Mouse (Mus musculus) limb, embryonic 13.5 days (tissue): ENCODE measurements around the gene Yrdc. TPM values are rescaled to one million over a fixed set of nuclear protein-coding genes. Genes with fewer than 3 reads are reported as not detected.

ENCODE experiments used
- ATAC-seq: fragments of 200-750 bp; cut with Nextera tagmentation; 2 replicates; pipeline ENCODE4 v1.8.0; 2017; ENCODE audit warnings: low read depth, moderate number of reproducible peaks, moderate TSS enrichment; ENCODE audit not compliant: low FRiP score
- H3K27ac ChIP-seq: fragments of 300-500 bp; sonication (generic); 2 replicates; pipeline ENCODE4 v1.5.1; 2015; ENCODE audit warnings: inconsistent platforms, mild to moderate bottlenecking, moderate library complexity
- H3K27me3 ChIP-seq: fragments of 300-500 bp; sonication (generic); 2 replicates; pipeline ENCODE4 v1.6.1; 2015; ENCODE audit warnings: mild to moderate bottlenecking, inconsistent platforms
- H3K36me3 ChIP-seq: fragments of 300-500 bp; sonication (generic); 2 replicates; pipeline ENCODE4 v1.6.1; 2015; ENCODE audit warnings: inconsistent platforms, mild to moderate bottlenecking, moderate library complexity
- H3K4me1 ChIP-seq: fragments of 300-500 bp; sonication (generic); 2 replicates; pipeline ENCODE4 v1.6.1; 2015; ENCODE audit warnings: inconsistent platforms
- H3K4me2 ChIP-seq: fragments of 300-500 bp; sonication (generic); replicated peaks from 2 replicates; pipeline ENCODE4 v1.6.1; 2015; ENCODE audit warnings: inconsistent platforms, mild to moderate bottlenecking, moderate library complexity
- H3K4me3 ChIP-seq: fragments of 300-500 bp; sonication (generic); 2 replicates; pipeline ENCODE4 v1.5.1; 2015; ENCODE audit warnings: moderate library complexity, mild to moderate bottlenecking, inconsistent platforms
- H3K9ac ChIP-seq: fragments of 300-500 bp; sonication (generic); 2 replicates; pipeline ENCODE4 v1.6.1; 2015; ENCODE audit warnings: mild to moderate bottlenecking, inconsistent platforms
- H3K9me3 ChIP-seq: fragments of 300-500 bp; sonication (generic); 2 replicates; pipeline ENCODE4 v1.6.1; 2016; ENCODE audit warnings: inconsistent platforms
- WGBS: fragments of 180-500 bp; shearing (Covaris S2); methylation state at CpG from one replicate; pipeline ENCODE4 v1.1.7; 2015; 5-methylcytosine and 5-hydroxymethylcytosine counted together
- polyA plus RNA-seq: library from polyadenylated mRNA; unstranded; fragments of >200 nt; fragmentation: Nextera tagmentation; extraction: Ambion mirVana; gene quantifications from 2 replicates; pipeline ENCODE4 v1.2.1, GENCODE M21; 2015

Yrdc gene
- polyA plus RNA-seq, 1 experiment from 2014 or later = 32.1 TPM

DNA sequence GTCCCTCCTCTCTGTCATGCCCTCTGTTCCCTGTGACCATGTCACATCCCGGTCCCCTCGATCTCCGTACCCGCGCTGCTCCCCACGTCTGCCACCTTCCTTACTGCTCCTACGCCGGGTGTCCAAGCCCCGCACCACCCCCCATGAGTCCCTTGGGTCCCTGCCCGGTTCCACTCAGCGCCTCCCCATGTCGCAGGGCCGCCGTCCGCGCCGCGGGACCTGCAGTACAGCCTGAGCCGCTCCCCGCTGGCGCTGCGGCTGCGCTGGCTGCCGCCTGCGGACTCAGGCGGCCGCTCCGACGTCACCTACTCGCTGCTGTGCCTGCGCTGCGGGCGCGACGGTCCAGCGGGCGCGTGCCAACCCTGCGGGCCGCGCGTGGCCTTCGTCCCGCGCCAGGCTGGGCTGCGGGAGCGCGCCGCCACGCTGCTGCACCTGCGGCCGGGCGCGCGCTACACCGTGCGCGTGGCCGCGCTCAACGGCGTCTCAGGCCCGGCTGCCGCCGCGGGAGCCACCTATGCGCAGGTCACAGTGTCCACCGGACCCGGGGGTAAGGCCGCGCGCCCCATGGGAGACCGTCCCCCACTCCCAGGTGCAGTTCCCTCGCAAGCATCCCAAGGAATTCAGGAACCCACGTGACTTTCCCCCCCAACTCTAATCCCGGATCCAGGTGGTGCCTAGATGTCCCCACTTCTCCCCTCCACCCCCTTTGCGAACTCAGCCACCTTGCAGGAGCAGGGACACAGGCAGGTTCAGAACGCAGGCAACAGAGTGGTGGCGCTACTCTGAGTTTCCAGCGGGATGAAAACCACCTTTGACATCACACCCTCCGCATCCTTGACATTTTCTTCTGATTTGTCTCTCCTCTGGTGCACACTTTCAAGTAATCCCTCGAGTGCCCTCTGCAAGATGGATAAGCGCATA, 44.3 kb downstream of the Yrdc start:
- H3K9ac ChIP-seq = peak overlapping the region; percentile 50; the same call in 1 of the 2 replicates

DNA sequence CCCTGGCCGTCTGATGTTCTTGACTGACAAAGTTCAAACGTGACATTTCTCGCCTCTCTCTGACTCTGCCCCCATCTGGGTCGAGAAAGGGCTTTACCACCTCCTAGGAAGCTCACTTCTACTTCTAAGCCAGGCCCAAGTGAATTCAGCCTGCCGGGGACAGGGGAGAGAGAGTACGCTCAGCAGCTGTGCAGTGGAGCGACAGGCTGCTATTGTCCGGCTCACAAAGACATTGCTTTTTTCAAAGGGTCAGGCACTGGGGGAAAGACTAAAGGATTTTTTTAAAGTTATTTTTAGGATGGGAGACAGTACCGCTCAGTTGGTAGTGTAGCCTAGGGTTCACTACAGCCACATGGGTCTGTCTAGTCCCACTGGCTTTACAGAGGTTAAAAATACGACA, 47.9 kb downstream of the Yrdc start:
- Histone ChIP-seq H3K4me1 (peaks cover 7% of the 10 kb centered on the region), H3K4me3 (no peak overlapping the region), H3K9me3 (no peaks in the 10 kb centered on the region), H3K27ac (no peak overlapping the region), H3K27me3 (peaks cover 87% of the 10 kb centered on the region), H3K4me2 (no peak overlapping the region), H3K9ac (no peak overlapping the region), H3K36me3 (no peaks in the 10 kb centered on the region)
- no peak; the same call in 1 of the 2 replicates for ATAC-seq
- 64% methylated on average over 10 of the region's 10 CpGs for WGBS

More for the DNA sequence above, 44.3 kb downstream of the Yrdc start:
- Histone ChIP-seq H3K36me3 (no peaks in the 10 kb centered on the region), H3K4me2 (peak overlapping the region; percentile 70), H3K9me3 (no peaks in the 10 kb centered on the region), H3K4me1 (peaks cover 7% of the 10 kb centered on the region), H3K27me3 (peaks cover 91% of the 10 kb centered on the region), H3K4me3 (peak overlapping the region; percentile 44), H3K27ac (no peak overlapping the region)
- ATAC-seq = no peak
- 2% methylated on average over 83 of the region's 83 CpGs for WGBS

DNA sequence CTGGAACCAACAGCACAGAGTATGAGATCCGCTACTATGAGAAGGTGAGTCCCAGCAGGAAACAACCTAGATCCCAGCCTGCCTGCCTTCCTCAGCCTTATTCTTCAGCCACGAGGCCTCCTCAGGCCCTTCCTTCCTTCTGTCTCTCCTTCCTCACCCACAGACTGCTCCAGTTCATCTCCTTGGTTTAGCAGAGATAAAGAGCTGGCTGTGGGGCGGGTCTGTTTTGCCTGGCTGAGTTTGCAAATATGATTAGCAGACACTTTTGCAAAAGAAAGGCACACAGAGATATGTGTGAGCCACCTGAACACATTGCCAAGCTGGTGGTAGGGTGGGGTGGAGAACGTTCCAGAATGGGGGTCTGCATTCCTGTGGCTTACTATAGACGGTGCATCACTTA, 49.4 kb downstream of the Yrdc start:
- no peak for ATAC-seq
- H3K9ac ChIP-seq = no peak overlapping the region
- WGBS = 59% methylated on average over 5 of the region's 5 CpGs
- H3K36me3 ChIP-seq = no peaks in the 10 kb centered on the region
- H3K27ac ChIP-seq = no peak overlapping the region
- no peak overlapping the region for H3K4me2 ChIP-seq
- H3K9me3 ChIP-seq = no peaks in the 10 kb centered on the region
- H3K27me3 ChIP-seq = peaks cover 82% of the 10 kb centered on the region
- peaks cover 2% of the 10 kb centered on the region for H3K4me1 ChIP-seq
- no peak overlapping the region for H3K4me3 ChIP-seq

Other genes starting within 250 kb of the Yrdc start
- 0.23 TPM in 2 replicates for gene 3100002H09Rik, start 239.9 kb upstream of the Yrdc start, polyA plus RNA-seq
- 0.75 and 0.99 TPM in 2 replicates for gene Pou3f1, start 193.9 kb upstream of the Yrdc start, polyA plus RNA-seq
- 84.4 and 87.9 TPM in 2 replicates for gene Utp11, start 157.1 kb upstream of the Yrdc start, polyA plus RNA-seq
- gene Fhl3, start 150.0 kb upstream of the Yrdc start, polyA plus RNA-seq = 19.9 and 23.8 TPM in 2 replicates
- gene Sf3a3, start 135.9 kb upstream of the Yrdc start, polyA plus RNA-seq = 180 and 188 TPM in 2 replicates
- gene Inpp5b, start 108.8 kb upstream of the Yrdc start, polyA plus RNA-seq = 24.6 and 25.2 TPM in 2 replicates
- 12.1 and 14.0 TPM in 2 replicates for gene Mtf1, start 48.6 kb upstream of the Yrdc start, polyA plus RNA-seq
- 55.0 and 56.9 TPM in 2 replicates for gene 1110065P20Rik, start 517 bp downstream of the Yrdc start, polyA plus RNA-seq
- gene Maneal, start 11.5 kb downstream of the Yrdc start, polyA plus RNA-seq = 0.67 and 0.70 TPM in 2 replicates
- gene Epha10, start 30.2 kb downstream of the Yrdc start, polyA plus RNA-seq = 0.08 and 0.17 TPM in 2 replicates
- 16.5 and 19.8 TPM in 2 replicates for gene 9930104L06Rik, start 86.4 kb downstream of the Yrdc start, polyA plus RNA-seq
- gene Cdca8, start 88.6 kb downstream of the Yrdc start, polyA plus RNA-seq = 128 and 130 TPM in 2 replicates
- 2.5 and 3.1 TPM in 2 replicates for gene Rspo1, start 135.8 kb downstream of the Yrdc start, polyA plus RNA-seq
- gene Gnl2, start 165.9 kb downstream of the Yrdc start, polyA plus RNA-seq = 90.3 and 91.7 TPM in 2 replicates
- gene Dnali1, start 215.0 kb downstream of the Yrdc start, polyA plus RNA-seq = not detected in 2 replicates
- gene Snip1, start 216.0 kb downstream of the Yrdc start, polyA plus RNA-seq = 32.6 and 33.0 TPM in 2 replicates
- gene Meaf6, start 234.5 kb downstream of the Yrdc start, polyA plus RNA-seq = 67.8 and 69.8 TPM in 2 replicates